Mouse (Mus musculus) spleen, postnatal 36 days (tissue): Measurements from ENCODE around the gene B3gntl1.
"Not testable (repeated sequence)": the region's sequence is repeated elsewhere in the genome, so short reads cannot be mapped to it uniquely, and the experiment has no call there.

ENCODE experiments used
- DNase-seq, 2 experiments: peaks; one replicate each; pipeline ENCODE4 v3.0.0; 2022; ENCODE audit warnings: low spot score in 2 of 2, mixed read lengths in 1 of 2

B3gntl1 gene

GRCm38 (mm10) chr11:121685491-121686001, 12.6 kb upstream of the B3gntl1 start:
- no peak for DNase-seq

GRCm38 (mm10) chr11:121683243-121683642, 10.3 kb upstream of the B3gntl1 start:
- DNase-seq, result no peak

- peak in 1 of 2 experiments; percentile 24 for DNase-seq
These were observed 7.8 kb upstream of the B3gntl1 start for GRCm38 (mm10) chr11:121680750-121681149.

GRCm38 (mm10) chr11:121679581-121679980, 6.6 kb upstream of the B3gntl1 start:
- no peak for DNase-seq

GRCm38 (mm10) chr11:121676836-121677235, 3.9 kb upstream of the B3gntl1 start:
- DNase-seq, result no peak

GRCm38 (mm10) chr11:121673629-121674028, 676 bp upstream of the B3gntl1 start:
- DNase-seq, result no peak

GRCm38 (mm10) chr11:121672312-121672989, 502 bp downstream of the B3gntl1 start:
- no peak for DNase-seq

- DNase-seq, result no peak
These were observed 2.0 kb downstream of the B3gntl1 start for GRCm38 (mm10) chr11:121670926-121671325.

GRCm38 (mm10) chr11:121668776-121669175, 4.2 kb downstream of the B3gntl1 start:
- no peak for DNase-seq

- no peak for DNase-seq
These were observed 5.4 kb downstream of the B3gntl1 start for GRCm38 (mm10) chr11:121667541-121667940.

GRCm38 (mm10) chr11:121661116-121661515, 11.8 kb downstream of the B3gntl1 start:
- no peak for DNase-seq

GRCm38 (mm10) chr11:121660604-121661003, 12.3 kb downstream of the B3gntl1 start:
- DNase-seq, result not testable (repeated sequence)

GRCm38 (mm10) chr11:121658151-121658550, 14.8 kb downstream of the B3gntl1 start:
- no peak for DNase-seq

- no peak for DNase-seq
These were observed 17.0 kb downstream of the B3gntl1 start for GRCm38 (mm10) chr11:121655807-121656511.

GRCm38 (mm10) chr11:121655166-121655806, 17.7 kb downstream of the B3gntl1 start:
- no peak for DNase-seq

- no peak for DNase-seq
These were observed 18.5 kb downstream of the B3gntl1 start for GRCm38 (mm10) chr11:121654406-121654945.

- no peak for DNase-seq
These were observed 19.3 kb downstream of the B3gntl1 start for GRCm38 (mm10) chr11:121653631-121654030.

- peak; percentile 40 to 48 for DNase-seq
These were observed 20.2 kb downstream of the B3gntl1 start for GRCm38 (mm10) chr11:121652547-121653305.

GRCm38 (mm10) chr11:121651983-121652382, 21.0 kb downstream of the B3gntl1 start:
- no peak for DNase-seq

GRCm38 (mm10) chr11:121651556-121651955, 21.4 kb downstream of the B3gntl1 start:
- no peak for DNase-seq

GRCm38 (mm10) chr11:121650668-121651067, 22.3 kb downstream of the B3gntl1 start:
- no peak for DNase-seq
